Mouse (Mus musculus) left cerebral cortex, postnatal 10 days (tissue): ENCODE results near the gene Lhx6. TPM values are rescaled to one million over a fixed set of nuclear protein-coding genes. Genes with fewer than 3 reads are reported as not detected.
"Not testable (repeated sequence)": the region's sequence is repeated elsewhere in the genome, so short reads cannot be mapped to it uniquely, and the experiment has no call there.

ENCODE experiments used
- DNase-seq, 2 experiments: peaks; one replicate each; pipeline ENCODE4 v3.0.0; 2021 to 2022; ENCODE audit warnings: low spot score in 2 of 2, mixed read lengths in 1 of 2; ENCODE audit errors: extremely low spot score in 1 of 2
- intact Hi-C: fragments of 180-260 bp; cut with DNase I; formaldehyde crosslinking; loops from one replicate; pipeline ENCODE4 v1.15.1; 2025
- total RNA-seq, 2 experiments: library from RNA; stranded (reverse); gene quantifications; 2 replicates each; pipeline ENCODE4 v1.2.3; 2021

Lhx6 gene
- 10 to 100 TPM; 26.1 to 29.5 TPM for total RNA-seq

GRCm38 (mm10) chr2:36104956-36105741, at the start of gene Lhx6:
Gene Lhx6, minus strand, starts transcription at chr2:36105408.
- intact Hi-C loops, result no loop called here
- no peak for DNase-seq

- DNase-seq, intact Hi-C loops: not testable (repeated sequence)
Observed at GRCm38 (mm10) chr2:36152401-36152800, 47.2 kb upstream of the Lhx6 start.

GRCm38 (mm10) chr2:36148876-36149365, 43.7 kb upstream of the Lhx6 start:
- no peak for DNase-seq
- intact Hi-C loops, result no loop called here

- intact Hi-C loops, result loop anchor here (5.0 kb wide), 1 partner anchor 73 kb away; no protein-coding TSS in a partner anchor
- no peak for DNase-seq
Observed at GRCm38 (mm10) chr2:36139096-36139495, 33.9 kb upstream of the Lhx6 start.

DNA sequence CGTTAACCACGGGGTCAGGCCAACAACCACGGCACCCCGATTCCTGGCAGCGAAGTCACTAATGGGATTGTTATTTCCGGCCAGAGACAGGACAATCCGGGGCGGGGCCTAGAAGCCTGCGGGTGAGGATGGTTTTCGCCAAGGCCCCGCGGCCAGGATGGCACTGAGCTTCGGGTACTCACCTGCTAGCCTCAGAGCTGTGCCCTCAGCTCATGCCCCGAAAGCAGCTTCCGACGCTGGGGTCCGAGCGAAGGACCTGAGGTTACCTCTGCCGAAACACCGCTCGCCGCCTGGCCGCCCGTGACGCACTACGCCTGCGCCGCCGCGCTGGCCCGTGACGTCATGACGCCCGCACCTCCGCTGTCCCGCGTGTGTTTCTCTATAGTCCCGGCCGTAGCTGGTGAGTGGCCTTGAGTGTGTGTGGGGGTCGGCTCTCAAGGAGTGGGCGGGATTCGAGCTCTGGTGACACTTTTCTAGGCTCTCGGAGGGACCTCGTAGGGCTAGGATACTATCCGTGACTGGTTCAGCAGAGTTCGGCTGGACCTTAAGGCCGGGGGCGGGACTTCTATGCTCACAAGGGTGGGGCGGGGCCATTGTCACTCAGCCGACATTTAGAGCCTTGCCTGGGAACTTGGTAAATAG, 31.2 kb upstream of the Lhx6 start, which contains the start of the genes Mrrf and Rbm18:
Gene Mrrf, plus strand, starts transcription at position 90 of the 642 bp plus-strand sequence.
Gene Rbm18, minus strand, starts transcription at position 474 of the 642 bp plus-strand sequence.
- intact Hi-C loops, result loop anchor here (5.0 kb wide), 1 partner anchor 76 kb away; no protein-coding TSS in a partner anchor

DNA sequence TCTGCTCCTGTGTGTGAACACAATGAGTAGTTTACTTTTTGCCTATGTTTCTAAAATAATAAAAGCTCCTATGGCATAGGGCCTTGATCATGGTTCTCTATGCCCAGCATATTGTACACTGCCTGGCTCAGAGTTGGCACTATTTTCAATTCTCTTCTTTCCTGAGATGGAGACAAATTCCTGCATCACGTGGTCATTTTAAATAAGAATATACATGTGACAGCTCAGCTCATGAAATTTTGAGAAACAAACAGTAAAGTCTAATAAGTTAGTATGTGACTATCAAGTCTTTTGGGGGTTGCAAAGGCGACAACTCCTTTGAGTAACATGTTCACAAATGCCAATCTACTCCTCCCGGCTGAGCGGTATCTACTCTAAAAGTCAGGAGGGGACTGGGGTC, 30.7 kb upstream of the Lhx6 start:
- no peak for DNase-seq
- intact Hi-C loops, result loop anchor here (5.0 kb wide), 1 partner anchor 76 kb away; no protein-coding TSS in a partner anchor

More for the DNA sequence above, 31.2 kb upstream of the Lhx6 start, which contains the start of the genes Mrrf and Rbm18:
- DNase-seq, result peak; percentile 85 to 95

GRCm38 (mm10) chr2:36129051-36129450, 23.8 kb upstream of the Lhx6 start:
- intact Hi-C loops, result no loop called here
- no peak for DNase-seq

DNA sequence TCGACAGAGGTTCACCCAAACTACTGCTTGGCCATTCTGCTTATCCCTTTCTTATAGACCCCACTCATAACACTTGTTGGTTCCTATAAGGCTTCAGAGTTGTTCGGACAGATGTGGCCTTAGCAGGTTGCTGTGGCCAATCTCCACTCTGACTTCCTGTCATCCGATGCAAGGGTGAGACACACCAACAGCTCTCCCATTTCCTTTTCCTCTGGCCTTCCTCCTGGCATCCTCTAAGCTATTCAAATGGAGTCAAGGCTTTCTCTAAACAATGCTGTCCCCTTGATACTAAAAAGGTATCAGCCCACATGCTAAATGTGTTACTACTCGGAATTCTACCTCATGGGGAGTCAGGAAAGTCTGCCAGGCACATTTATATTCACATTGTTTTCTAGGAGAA, 22.8 kb upstream of the Lhx6 start:
- DNase-seq, result no peak
- intact Hi-C loops, result no loop called here

DNA sequence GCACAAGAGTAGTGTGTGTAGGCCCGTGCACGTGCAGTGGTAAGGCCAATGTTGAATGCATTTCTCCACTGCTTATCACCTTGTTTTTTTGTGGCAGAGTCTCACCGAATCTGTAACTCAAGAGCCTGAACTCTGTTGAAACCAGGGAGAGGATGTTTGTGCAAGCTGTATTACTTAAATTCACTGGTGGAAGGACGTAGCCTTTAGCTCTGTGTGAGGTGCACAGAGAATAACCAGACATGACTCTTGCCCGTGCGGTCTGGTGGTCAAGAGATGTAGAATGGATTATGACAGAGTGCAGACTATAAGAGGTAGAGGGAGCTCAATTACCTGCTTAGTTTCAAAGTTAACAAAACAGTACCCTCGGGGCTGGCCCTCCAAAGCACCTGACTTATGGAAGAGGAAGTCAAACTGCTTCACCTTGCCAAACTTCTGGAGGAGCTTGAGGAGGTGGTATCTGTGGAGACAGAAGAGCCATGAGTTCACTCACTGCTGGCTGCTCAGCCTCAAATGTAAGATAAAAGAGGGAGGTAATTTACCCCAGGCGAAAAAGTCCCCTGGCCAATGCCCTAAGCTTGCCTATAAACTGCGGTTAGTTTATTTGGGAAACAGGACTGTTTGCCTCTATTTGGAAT, 21.7 kb upstream of the Lhx6 start:
- no peak for DNase-seq
- intact Hi-C loops, result no loop called here

DNA sequence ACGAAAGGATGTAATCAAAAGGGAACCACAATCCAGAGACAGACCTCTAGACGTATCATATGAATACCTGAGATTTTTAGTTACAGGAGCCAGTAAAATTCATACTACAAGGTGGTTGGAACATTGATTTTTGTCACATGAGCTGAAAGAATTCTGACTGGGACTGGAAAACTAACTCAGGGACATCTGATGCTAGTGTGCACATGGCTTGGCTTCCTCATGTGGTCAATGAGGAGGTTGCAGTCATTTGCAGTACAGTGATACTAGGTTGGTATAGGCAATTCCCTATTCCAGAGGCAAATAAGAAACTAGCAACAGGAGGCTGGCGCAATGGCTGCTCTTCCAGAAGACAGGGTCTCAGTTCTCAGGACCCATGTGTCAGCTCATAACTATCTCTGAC, 7.4 kb upstream of the Lhx6 start:
- no peak for DNase-seq
- intact Hi-C loops, result no loop called here

- intact Hi-C loops, result no loop called here
- DNase-seq, result no peak
Observed at GRCm38 (mm10) chr2:36108615-36109014, 3.4 kb upstream of the Lhx6 start.

DNA sequence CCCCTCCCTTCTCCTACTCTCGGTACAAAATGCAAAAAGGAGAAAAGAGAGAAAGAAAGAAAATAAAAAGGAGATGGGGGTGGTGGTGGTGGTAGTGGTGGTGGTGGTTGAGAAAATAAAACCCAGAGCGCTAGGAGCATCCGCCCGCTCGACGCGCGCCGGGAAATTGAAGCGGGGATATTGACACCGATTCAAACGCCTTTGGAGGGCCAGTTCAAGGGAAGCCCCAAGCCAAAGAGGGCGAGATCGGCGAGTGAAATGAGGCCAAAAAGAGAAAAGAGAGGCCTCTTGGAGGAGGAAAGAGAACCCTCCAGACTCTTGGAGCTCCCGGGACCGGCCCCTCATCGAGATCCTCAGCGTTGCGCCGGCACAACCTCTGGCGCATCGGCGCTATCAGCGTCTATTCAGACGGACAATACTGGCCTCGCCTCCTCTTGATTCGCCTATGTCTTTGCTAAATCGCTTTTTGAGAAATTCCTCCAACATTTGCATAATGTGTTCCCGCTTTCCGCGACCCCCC, 712 bp downstream of the Lhx6 start:
- intact Hi-C loops, result no loop called here
- no peak for DNase-seq

- DNase-seq, result no peak
- intact Hi-C loops, result no loop called here
Observed at GRCm38 (mm10) chr2:36103555-36104367, 1.4 kb downstream of the Lhx6 start.

DNA sequence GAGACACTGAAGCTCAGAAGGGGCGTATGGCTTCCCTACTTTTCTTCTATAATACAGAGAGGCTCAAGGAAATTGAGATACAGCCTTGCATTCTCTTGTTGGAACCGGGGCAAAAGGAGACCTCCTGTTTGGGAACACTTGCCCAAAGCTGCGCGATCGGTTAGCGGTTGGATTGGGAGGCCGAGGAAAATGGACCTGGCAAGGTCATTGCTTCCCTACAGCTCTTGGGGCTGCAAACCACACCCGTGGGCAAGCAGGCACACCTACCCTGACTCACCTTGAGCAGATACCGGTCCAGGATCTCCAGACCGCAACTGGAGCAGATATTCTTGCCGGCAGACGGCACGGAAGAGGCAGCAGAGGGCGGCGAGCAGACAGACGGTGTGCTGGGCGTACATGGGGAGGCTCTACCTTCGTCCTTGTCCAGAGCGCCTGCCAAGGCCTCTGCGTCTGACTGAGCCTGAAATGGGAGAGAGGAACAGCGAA, 2.1 kb downstream of the Lhx6 start:
- intact Hi-C loops, result no loop called here
- peak in 1 of 2 experiments; percentile 10 for DNase-seq

GRCm38 (mm10) chr2:36102559-36102946, 2.7 kb downstream of the Lhx6 start:
- intact Hi-C loops, result no loop called here
- DNase-seq, result peak in 1 of 2 experiments; percentile 31

DNA sequence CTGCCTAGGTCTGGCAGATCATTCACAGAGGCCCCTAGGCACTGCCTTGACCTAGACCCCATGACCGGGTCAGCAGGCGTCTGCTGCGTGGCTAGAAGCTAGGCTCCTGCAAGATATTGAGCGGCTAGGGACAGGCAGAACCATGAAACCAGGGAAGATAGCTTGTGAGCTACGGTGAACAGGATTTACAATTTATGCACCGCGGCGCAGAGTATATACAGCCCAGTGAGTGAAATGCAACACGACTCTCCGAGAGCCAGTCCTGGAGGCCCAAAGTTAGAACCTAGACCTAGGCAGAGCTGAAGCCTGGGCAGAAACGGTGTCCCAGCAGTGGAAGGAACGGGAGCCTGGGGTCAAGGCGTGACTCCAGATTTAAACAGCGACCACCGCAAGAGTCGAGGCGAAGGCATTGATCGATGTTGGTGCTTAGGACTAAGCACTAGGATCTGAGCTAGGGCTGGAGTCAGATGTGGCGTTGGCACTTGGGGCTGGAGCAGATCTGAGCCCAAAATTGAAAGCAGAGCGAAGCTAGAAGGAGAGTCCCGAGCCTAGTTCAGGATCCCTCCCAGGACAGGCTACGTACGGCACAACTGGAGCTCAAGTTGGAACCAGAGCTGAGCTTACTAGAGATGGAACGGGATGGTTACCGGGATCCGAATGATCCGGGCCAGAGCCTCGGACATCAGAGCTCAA, 3.2 kb downstream of the Lhx6 start:
- intact Hi-C loops, result no loop called here
- DNase-seq, result peak in 1 of 2 experiments; percentile 12

- no peak for DNase-seq
- intact Hi-C loops, result no loop called here
Observed at GRCm38 (mm10) chr2:36099739-36100138, 5.5 kb downstream of the Lhx6 start.

DNA sequence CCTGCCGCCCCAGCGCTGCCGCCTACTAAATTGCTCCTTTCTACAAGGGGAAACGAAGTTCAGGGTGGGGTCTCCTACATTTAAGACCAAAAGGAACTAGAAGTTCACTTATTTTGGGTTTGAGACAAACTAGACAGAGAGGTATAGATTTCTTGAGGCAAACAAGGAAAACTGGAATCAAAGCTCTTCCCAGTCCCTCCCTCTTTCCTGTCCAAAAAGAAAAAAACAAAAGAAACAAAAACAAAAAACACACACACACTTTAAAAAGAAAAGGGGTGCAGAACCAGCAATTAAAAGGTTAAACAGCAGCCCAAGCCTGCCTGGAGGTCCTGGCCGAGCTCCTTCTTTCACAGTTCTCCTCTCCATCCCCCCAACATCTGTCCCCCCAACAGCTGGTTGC, 7.2 kb downstream of the Lhx6 start:
- intact Hi-C loops, result no loop called here
- DNase-seq, result no peak
